Mouse (Mus musculus) intestine, embryonic 16.5 days (tissue): ENCODE measurements around the gene Tmem39b. TPM values are rescaled to one million over a fixed set of nuclear protein-coding genes. Genes with fewer than 3 reads are reported as not detected.

Experiments used
- ATAC-seq: fragments of 200-750 bp; cut with Nextera tagmentation; 2 replicates; pipeline ENCODE4 v1.8.0; 2017; ENCODE audit warnings: moderate TSS enrichment, moderate library complexity
- H3K27ac ChIP-seq: fragments of 300-500 bp; sonication (generic); 2 replicates; pipeline ENCODE4 v1.5.1; 2014; ENCODE audit warnings: mild to moderate bottlenecking, low read length
- H3K27me3 ChIP-seq: fragments of 300-500 bp; sonication (generic); replicated peaks from 2 replicates; pipeline ENCODE4 v1.6.1; 2014; ENCODE audit warnings: low read length, control low read depth, mixed read lengths; ENCODE audit not compliant: control insufficient read depth, insufficient read depth
- H3K36me3 ChIP-seq: fragments of 300-500 bp; sonication (generic); 2 replicates; pipeline ENCODE4 v1.6.1; 2014; ENCODE audit warnings: low read length, control low read depth; ENCODE audit not compliant: control insufficient read depth, insufficient read depth
- H3K4me1 ChIP-seq: fragments of 300-500 bp; sonication (generic); 2 replicates; pipeline ENCODE4 v1.6.1; 2014; ENCODE audit warnings: low read length, control low read depth, mixed read lengths; ENCODE audit not compliant: control insufficient read depth, insufficient read depth
- H3K4me2 ChIP-seq: fragments of 300-500 bp; sonication (generic); 2 replicates; pipeline ENCODE4 v1.6.1; 2014; ENCODE audit warnings: low read depth, low read length, control low read depth
- H3K4me3 ChIP-seq: fragments of 300-500 bp; sonication (generic); 2 replicates; pipeline ENCODE4 v1.5.1; 2014; ENCODE audit warnings: mild to moderate bottlenecking, low read length
- H3K9ac ChIP-seq: fragments of 300-500 bp; sonication (generic); 2 replicates; pipeline ENCODE4 v1.6.1; 2014; ENCODE audit warnings: low read depth, low read length
- H3K9me3 ChIP-seq: fragments of 300-500 bp; sonication (generic); 2 replicates; pipeline ENCODE4 v1.6.1; 2016; ENCODE audit warnings: low read length, control low read depth; ENCODE audit not compliant: control insufficient read depth
- WGBS: fragments of 180-500 bp; shearing (Covaris S2); extraction: QIAGEN DNeasy Blood & Tissue Kit; methylation state at CpG from one replicate; pipeline ENCODE4 v1.1.7; 2014; 5-methylcytosine and 5-hydroxymethylcytosine counted together
- microRNA-seq: library from miRNA; unstranded; fragments of <30 nt; microRNA quantifications from one replicate; pipeline ENCODE4, GENCODE M21; 2016
- polyA plus RNA-seq: library from polyadenylated mRNA; unstranded; fragments of >200 nt; fragmentation: Nextera tagmentation; extraction: Ambion mirVana; gene quantifications from 2 replicates; pipeline ENCODE4 v1.2.1, GENCODE M21; 2015

Tmem39b gene
- polyA plus RNA-seq, 1 experiment from 2014 or later: 10.6 TPM

- no peaks in the 10 kb centered on the region for H3K9me3 ChIP-seq
- H3K27ac ChIP-seq: no peak overlapping the region
- peak overlapping the region; percentile 68 for H3K4me2 ChIP-seq
- H3K9ac ChIP-seq: peak overlapping the region; percentile 81
- 82% methylated on average over 15 of the region's 15 CpGs for WGBS
- H3K4me3 ChIP-seq: peak overlapping the region; percentile 62; the same call in 1 of the 2 replicates
- peaks cover 17% of the 10 kb centered on the region for H3K36me3 ChIP-seq
- peaks cover 13% of the 10 kb centered on the region for H3K4me1 ChIP-seq
- no peak for ATAC-seq
- H3K27me3 ChIP-seq: no peaks in the 10 kb centered on the region
These were observed 57.4 kb downstream of the Tmem39b start for GRCm38 (mm10) chr4:129639221-129639620.

GRCm38 (mm10) chr4:129633852-129634251 is 62.8 kb downstream of the Tmem39b start:
- Histone ChIP-seq H3K4me3 (no peak overlapping the region), H3K4me2 (no peak overlapping the region), H3K36me3 (peaks cover 41% of the 10 kb centered on the region), H3K27ac (no peak overlapping the region), H3K27me3 (no peaks in the 10 kb centered on the region), H3K4me1 (peaks cover 5% of the 10 kb centered on the region), H3K9ac (no peak overlapping the region), H3K9me3 (no peaks in the 10 kb centered on the region)
- 80% methylated on average over 6 of the region's 6 CpGs for WGBS
- no peak for ATAC-seq

- 0 out of 2 replicates have a peak, but pooled peaks cover 3% of the 10 kb centered on the region for H3K4me1 ChIP-seq
- H3K27ac ChIP-seq: no peak overlapping the region
- H3K4me2 ChIP-seq: no peak overlapping the region
- no peaks in the 10 kb centered on the region for H3K9me3 ChIP-seq
- 90% methylated on average over 12 of the region's 12 CpGs for WGBS
- no peaks in the 10 kb centered on the region for H3K27me3 ChIP-seq
- peaks cover 46% of the 10 kb centered on the region for H3K36me3 ChIP-seq
- H3K9ac ChIP-seq: no peak overlapping the region
- H3K4me3 ChIP-seq: no peak overlapping the region
- ATAC-seq: 0 out of 2 replicates have a peak, but pooled peaks have one; percentile 13
These were observed 64.8 kb downstream of the Tmem39b start for GRCm38 (mm10) chr4:129631867-129632266.

GRCm38 (mm10) chr4:129630944-129631343 is 65.7 kb downstream of the Tmem39b start:
- no peak for ATAC-seq
- Histone ChIP-seq H3K36me3 (peaks cover 46% of the 10 kb centered on the region), H3K27ac (no peak overlapping the region), H3K4me1 (0 out of 2 replicates have a peak, but pooled peaks cover 3% of the 10 kb centered on the region), H3K9me3 (no peaks in the 10 kb centered on the region), H3K4me3 (no peak overlapping the region), H3K27me3 (no peaks in the 10 kb centered on the region), H3K9ac (no peak overlapping the region), H3K4me2 (no peak overlapping the region)
- WGBS: 70% methylated on average over 4 of the region's 4 CpGs

Small RNA genes lying within 50 kb of the gene (microRNA-seq; reads per million reads assigned to microRNA genes)
- gene Mir7016: not detected

Other genes with a start within 250 kb of the Tmem39b start
- 24.5 and 24.7 TPM in 2 replicates for gene Bsdc1, start 235.3 kb downstream of the Tmem39b start, polyA plus RNA-seq
- gene Tssk3, start 205.8 kb downstream of the Tmem39b start, polyA plus RNA-seq: not detected in 2 replicates
- not detected in 2 replicates for gene Fam229a, start 205.6 kb downstream of the Tmem39b start, polyA plus RNA-seq
- gene Marcksl1, start 183.3 kb downstream of the Tmem39b start, polyA plus RNA-seq: 289 and 312 TPM in 2 replicates
- gene Hdac1, start 154.1 kb downstream of the Tmem39b start, polyA plus RNA-seq: 196 and 207 TPM in 2 replicates
- gene Lck, start 123.2 kb downstream of the Tmem39b start, polyA plus RNA-seq: 6.1 and 7.9 TPM in 2 replicates
- gene Fam167b, start 118.3 kb downstream of the Tmem39b start, polyA plus RNA-seq: 2.3 and 2.4 TPM in 2 replicates
- 255 and 274 TPM in 2 replicates for gene Eif3i, start 96.2 kb downstream of the Tmem39b start, polyA plus RNA-seq
- gene Tmem234, start 96.2 kb downstream of the Tmem39b start, polyA plus RNA-seq: 180 and 186 TPM in 2 replicates
- gene Dcdc2b, start 82.6 kb downstream of the Tmem39b start, polyA plus RNA-seq: 1.6 and 1.7 TPM in 2 replicates
- gene Iqcc, start 77.7 kb downstream of the Tmem39b start, polyA plus RNA-seq: 24.3 and 31.2 TPM in 2 replicates
- gene Ccdc28b, start 72.9 kb downstream of the Tmem39b start, polyA plus RNA-seq: 42.7 and 44.6 TPM in 2 replicates
- 54.9 and 55.7 TPM in 2 replicates for gene Txlna, start 55.8 kb downstream of the Tmem39b start, polyA plus RNA-seq
- 14.4 and 15.2 TPM in 2 replicates for gene Kpna6, start 24.1 kb downstream of the Tmem39b start, polyA plus RNA-seq
- 62.2 and 62.6 TPM in 2 replicates for gene Khdrbs1, start 45.5 kb upstream of the Tmem39b start, polyA plus RNA-seq
- gene Ptp4a2, start 114.4 kb upstream of the Tmem39b start, polyA plus RNA-seq: 277 and 289 TPM in 2 replicates
- 0.04 TPM in 1 of 2 replicates, not detected in the other for gene Spocd1, start 232.4 kb upstream of the Tmem39b start, polyA plus RNA-seq